Mouse (Mus musculus) T-helper 1 cell (primary cell): ENCODE data around the gene Mrpl4.
"Not testable (repeated sequence)": the region's sequence is repeated elsewhere in the genome, so short reads cannot be mapped to it uniquely, and the experiment has no call there.

Source experiments
- in situ Hi-C: fragments of 300-600 bp; cut with MboI, MseI; formaldehyde crosslinking; loops from one replicate; pipeline ENCODE4 v1.15.1; 2025; ENCODE audit warnings: high pct_unique_total_duplicates

Gene Mrpl4

GRCm38 (mm10) chr9:20986952-20987686 is 15.4 kb upstream of the Mrpl4 start:
- in situ Hi-C loops, result no loop called here

GRCm38 (mm10) chr9:20987953-20988352 is 14.6 kb upstream of the Mrpl4 start:
- in situ Hi-C loops, result no loop called here

GRCm38 (mm10) chr9:20990861-20991260 is 11.7 kb upstream of the Mrpl4 start:
- in situ Hi-C loops, result loop anchor here (5.0 kb wide), 1 partner anchor 79 kb away; no protein-coding TSS in a partner anchor

GRCm38 (mm10) chr9:20991587-20991986 is 11.0 kb upstream of the Mrpl4 start:
- in situ Hi-C loops, result loop anchor here (5.0 kb wide), 1 partner anchor 79 kb away; no protein-coding TSS in a partner anchor

- in situ Hi-C loops, result loop anchor here (5.0 kb wide), 1 partner anchor 81 kb away; no protein-coding TSS in a partner anchor
Observed at GRCm38 (mm10) chr9:20993165-20993898, 9.2 kb upstream of the Mrpl4 start.

- in situ Hi-C loops, result no loop called here
Observed at GRCm38 (mm10) chr9:20995069-20995468, 7.5 kb upstream of the Mrpl4 start.

GRCm38 (mm10) chr9:20997065-20997464 is 5.5 kb upstream of the Mrpl4 start:
- in situ Hi-C loops, result no loop called here

- in situ Hi-C loops, result not testable (repeated sequence)
Observed at GRCm38 (mm10) chr9:20998337-20998736, 4.2 kb upstream of the Mrpl4 start.

- in situ Hi-C loops, result no loop called here
Observed at GRCm38 (mm10) chr9:21000811-21001210, 1.7 kb upstream of the Mrpl4 start.

- in situ Hi-C loops, result no loop called here
Observed at GRCm38 (mm10) chr9:21001651-21002200, 812 bp upstream of the Mrpl4 start.

- in situ Hi-C loops, result no loop called here
Observed at GRCm38 (mm10) chr9:21002270-21002626, 290 bp upstream of the Mrpl4 start.

GRCm38 (mm10) chr9:21007313-21007952 is 4.9 kb downstream of the Mrpl4 start:
- in situ Hi-C loops, result no loop called here

- in situ Hi-C loops, result no loop called here
Observed at GRCm38 (mm10) chr9:21008007-21008406, 5.5 kb downstream of the Mrpl4 start.

- in situ Hi-C loops, result no loop called here
Observed at GRCm38 (mm10) chr9:21010362-21010761, 7.8 kb downstream of the Mrpl4 start.

- in situ Hi-C loops, result not testable (repeated sequence)
Observed at GRCm38 (mm10) chr9:21010939-21011541, 8.5 kb downstream of the Mrpl4 start.

- in situ Hi-C loops, result no loop called here
Observed at GRCm38 (mm10) chr9:21011846-21012312, 9.3 kb downstream of the Mrpl4 start.

- in situ Hi-C loops, result no loop called here
Observed at GRCm38 (mm10) chr9:21012368-21012767, 9.8 kb downstream of the Mrpl4 start.

- in situ Hi-C loops, result no loop called here
Observed at GRCm38 (mm10) chr9:21014691-21015570, 12.4 kb downstream of the Mrpl4 start.

- in situ Hi-C loops, result no loop called here
Observed at GRCm38 (mm10) chr9:21015571-21016130, 13.1 kb downstream of the Mrpl4 start, which contains the start of gene Icam1. Gene Icam1 (plus strand): TSS chr9:21015985.
